Comparison of ENCODE assay signal across 8 mouse cellular contexts in the genomic region with DNA sequence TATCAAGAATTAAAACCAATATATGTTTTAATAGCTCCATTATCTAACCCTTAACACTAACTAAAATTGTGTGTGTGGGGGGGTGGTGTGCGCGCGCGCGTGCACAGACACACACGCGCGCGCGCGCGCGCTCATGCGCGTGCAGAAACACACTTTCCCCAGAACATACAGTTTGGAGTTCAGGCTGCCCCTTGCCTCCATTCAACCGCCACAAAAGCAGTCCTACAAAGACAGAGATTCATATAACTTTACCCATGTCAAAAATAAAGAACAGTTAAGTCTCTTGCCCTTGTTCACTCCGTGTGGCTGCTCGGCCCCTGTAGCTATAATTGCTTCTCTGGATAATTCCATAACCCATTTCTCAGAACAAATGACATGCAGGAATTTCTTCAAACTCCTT. TPM values are rescaled to one million over a fixed set of nuclear protein-coding genes. Genes with fewer than 3 reads are reported as not detected.
DNase-seq lines count a peak whose midpoint lies in the region; ATAC-seq and TF ChIP-seq lines count a peak whose summit lies in the region.

No protein-coding gene starts in this region.

- peak overlapping the region; percentile 62 for H3K4me2 ChIP-seq in kidney, embryonic 16.5 days (replicated peaks; ENCODE audit: low read depth, low read length)
- H3K4me2 ChIP-seq in heart, embryonic 16.5 days (ENCODE audit: low read depth, low read length), result peak overlapping the region; percentile 59
- peak overlapping the region; percentile 61 for H3K4me2 ChIP-seq in neural tube, embryonic 14.5 days (ENCODE audit: low read depth, low read length)

- WGBS in kidney, embryonic 16.5 days, result 26% methylated on average over 18 of the region's 18 CpGs
- 22% methylated on average over 18 of the region's 18 CpGs for WGBS in heart, embryonic 16.5 days
- WGBS in liver, adult 2 months, result under 1% methylated on average over 18 of the region's 18 CpGs
- WGBS in neural tube, embryonic 14.5 days, result 21% methylated on average over 18 of the region's 18 CpGs

- H3K27ac ChIP-seq in kidney, embryonic 16.5 days (ENCODE audit: low read length), result no peak overlapping the region
- peak overlapping the region; percentile 60 for H3K27ac ChIP-seq in heart, embryonic 16.5 days (ENCODE audit: low read length)
- no peak overlapping the region for H3K27ac ChIP-seq in liver, adult 2 months (replicated peaks; ENCODE audit: insufficient read depth, low read depth, low read length)
- H3K27ac ChIP-seq in neural tube, embryonic 14.5 days (ENCODE audit: low read depth, low read length), result no peak overlapping the region

- no peaks in the 10 kb centered on the region for H3K79me2 ChIP-seq in liver, adult 2 months (ENCODE audit: control insufficient read depth, insufficient read depth, low read length)

- peak; percentile 37; the same call in 1 of the 2 replicates for ATAC-seq in kidney, embryonic 16.5 days (ENCODE audit: low FRiP score, low TSS enrichment)
- ATAC-seq in heart, embryonic 16.5 days (replicated peaks; ENCODE audit: extremely low read depth, insufficient read depth, low FRiP score), result peak; percentile 20; the same call in 1 of the 2 replicates
- ATAC-seq in neural tube, embryonic 14.5 days (ENCODE audit: low read depth), result 0 out of 2 replicates have a peak, but pooled peaks have one; percentile 41
- ATAC-seq in erythroid progenitor cell, adult 5-6 weeks (replicated peaks; ENCODE audit: low FRiP score, poor library complexity, severe bottlenecking), result no peak

- DNase-seq in kidney, adult 9 months, result no peak
- DNase-seq in brain, embryonic 14.5 days (ENCODE audit: low read depth), result peak; percentile 41
- DNase-seq in liver, adult 2 months (ENCODE audit: extremely low read depth, low read depth, low spot score), result no peak
- no peak for DNase-seq in frontal cortex, postnatal 14 days (ENCODE audit: low spot score in 2 of 2)

- H3K36me3 ChIP-seq in kidney, embryonic 16.5 days (ENCODE audit: insufficient read depth, low read length), result no peaks in the 10 kb centered on the region
- no peaks in the 10 kb centered on the region for H3K36me3 ChIP-seq in heart, embryonic 16.5 days (ENCODE audit: control insufficient read depth, insufficient read depth)
- H3K36me3 ChIP-seq in liver, adult 2 months (ENCODE audit: control insufficient read depth, insufficient read depth, low read length), result no peaks in the 10 kb centered on the region
- no peaks in the 10 kb centered on the region for H3K36me3 ChIP-seq in neural tube, embryonic 14.5 days (ENCODE audit: control insufficient read depth, insufficient read depth, low read length)

- no peaks in the 10 kb centered on the region for H3K9me3 ChIP-seq in kidney, embryonic 16.5 days (ENCODE audit: low read length)
- no peaks in the 10 kb centered on the region for H3K9me3 ChIP-seq in heart, embryonic 16.5 days (replicated peaks; ENCODE audit: control insufficient read depth, low read length)
- no peaks in the 10 kb centered on the region for H3K9me3 ChIP-seq in neural tube, embryonic 14.5 days (ENCODE audit: control insufficient read depth, low read length)

- no peak for TF ChIP-seq POLR2A in brain, embryonic 14.5 days (IDR thresholded peaks at IDR 0.05; ENCODE audit: borderline replicate concordance, extremely low read depth, insufficient read depth, insufficient read length, poor library complexity, severe bottlenecking)
- TF ChIP-seq POLR2A in liver, adult 2 months (IDR thresholded peaks at IDR 0.05; ENCODE audit: extremely low read depth, insufficient read depth, low read length), result no peak

- no peak for TF ChIP-seq CTCF in brain, embryonic 14.5 days (IDR thresholded peaks at IDR 0.05; ENCODE audit: borderline replicate concordance, extremely low read depth, insufficient read depth, insufficient read length)
- TF ChIP-seq CTCF in liver, adult 2 months (IDR thresholded peaks at IDR 0.05; ENCODE audit: low read depth, low read length), result no peak

- H3K4me1 ChIP-seq in kidney, embryonic 16.5 days (ENCODE audit: insufficient read depth, low read length), result no peaks in the 10 kb centered on the region
- H3K4me1 ChIP-seq in heart, embryonic 16.5 days (ENCODE audit: control insufficient read depth, insufficient read depth, low read length), result no peaks in the 10 kb centered on the region; the same call in 1 of the 2 replicates
- H3K4me1 ChIP-seq in liver, adult 2 months (ENCODE audit: control insufficient read depth, insufficient read depth, low read length), result 0 out of 2 replicates have a peak, but pooled peaks cover 2% of the 10 kb centered on the region
- H3K4me1 ChIP-seq in neural tube, embryonic 14.5 days (ENCODE audit: control insufficient read depth, insufficient read depth, low read length), result no peaks in the 10 kb centered on the region

- peak overlapping the region; percentile 61 for H3K9ac ChIP-seq in kidney, embryonic 16.5 days (replicated peaks; ENCODE audit: low read length)
- peak overlapping the region; percentile 65 for H3K9ac ChIP-seq in heart, embryonic 16.5 days (ENCODE audit: low read length)
- no peak overlapping the region for H3K9ac ChIP-seq in liver, adult 2 months (ENCODE audit: low read depth, low read length)
- H3K9ac ChIP-seq in neural tube, embryonic 14.5 days (replicated peaks; ENCODE audit: low read depth, low read length), result no peak overlapping the region

- H3K27me3 ChIP-seq in kidney, embryonic 16.5 days (ENCODE audit: insufficient read depth, low read length), result 0 out of 2 replicates have a peak, but pooled peaks cover 6% of the 10 kb centered on the region
- H3K27me3 ChIP-seq in heart, embryonic 16.5 days (ENCODE audit: control insufficient read depth, insufficient read depth, low read length), result no peaks in the 10 kb centered on the region
- no peaks in the 10 kb centered on the region for H3K27me3 ChIP-seq in liver, adult 2 months (ENCODE audit: control insufficient read depth, insufficient read depth, low read length)
- no peaks in the 10 kb centered on the region for H3K27me3 ChIP-seq in neural tube, embryonic 14.5 days (ENCODE audit: control insufficient read depth, insufficient read depth, low read length)

- H3K4me3 ChIP-seq in kidney, embryonic 16.5 days (ENCODE audit: low read length), result peak overlapping the region; percentile 59
- peak overlapping the region; percentile 56 for H3K4me3 ChIP-seq in heart, embryonic 16.5 days (ENCODE audit: low read length)
- peak overlapping the region; percentile 54 for H3K4me3 ChIP-seq in liver, adult 2 months (ENCODE audit: insufficient read depth, low read depth, low read length)
- peak overlapping the region; percentile 41 for H3K4me3 ChIP-seq in neural tube, embryonic 14.5 days (ENCODE audit: low read depth, low read length)

RNA-seq across cellular contexts. Expression of gene Itm2a, which starts 0.7 kb away (rescaled TPM):
- 144 and 171 TPM in 2 replicates for polyA plus RNA-seq in kidney, embryonic 16.5 days (2015; fragmentation: Nextera tagmentation; extraction: Ambion mirVana)
- polyA plus RNA-seq in brain, embryonic 14.5 days (2012; rRNA removed), result 77.2 and 84.2 TPM in 2 replicates
- 311 and 352 TPM in 2 replicates for polyA plus RNA-seq in heart, embryonic 16.5 days (2015; fragmentation: Nextera tagmentation; extraction: Ambion mirVana)
- total RNA-seq in liver, adult 2 months (2014; rRNA removed), result 0.83 and 1.3 TPM in 2 replicates
- 0.41 and 0.53 TPM in 2 replicates for polyA plus RNA-seq in liver, adult 2 months (2012; rRNA removed)
- polyA plus RNA-seq in neural tube, embryonic 14.5 days (2014; fragmentation: Nextera tagmentation; extraction: Ambion mirVana), result 74.8 and 174 TPM in 2 replicates
- total RNA-seq in erythroid progenitor cell, adult 5-6 weeks (2015; ENCODE audit: low replicate concordance), result 3.4 TPM in 1 of 2 replicates, not detected in the other
- 0.08 TPM in 1 of 2 replicates, not detected in the other for total RNA-seq in erythroid progenitor cell, adult 5-6 weeks (2017; ENCODE audit: low replicate concordance)

Comparison
In these comparisons a context has a peak if more than half of its experiments do, and no peak if none do; other contexts are left out.
1. H3K9ac ChIP-seq: peak in kidney, embryonic 16.5 days (single experiment) and heart, embryonic 16.5 days (single experiment); none in liver, adult 2 months (single experiment) and neural tube, embryonic 14.5 days (single experiment).
2. RNA of gene Itm2a, which starts 0.7 kb away (polyA plus RNA-seq): 311 to 352 TPM in heart, embryonic 16.5 days, 144 to 171 TPM in kidney, embryonic 16.5 days, 77.2 to 84.2 TPM in brain, embryonic 14.5 days and 74.8 to 174 TPM in neural tube, embryonic 14.5 days; 0.41 to 0.53 TPM in liver, adult 2 months; every median in the first group is over 10 times any median in the second.
3. Peak in every context shown above with its lines, with median percentiles within 50 percentile points of each other: H3K4me2 ChIP-seq and H3K4me3 ChIP-seq.